Mouse (Mus musculus): ENCODE measurements around the gene Gzma.

DNA sequence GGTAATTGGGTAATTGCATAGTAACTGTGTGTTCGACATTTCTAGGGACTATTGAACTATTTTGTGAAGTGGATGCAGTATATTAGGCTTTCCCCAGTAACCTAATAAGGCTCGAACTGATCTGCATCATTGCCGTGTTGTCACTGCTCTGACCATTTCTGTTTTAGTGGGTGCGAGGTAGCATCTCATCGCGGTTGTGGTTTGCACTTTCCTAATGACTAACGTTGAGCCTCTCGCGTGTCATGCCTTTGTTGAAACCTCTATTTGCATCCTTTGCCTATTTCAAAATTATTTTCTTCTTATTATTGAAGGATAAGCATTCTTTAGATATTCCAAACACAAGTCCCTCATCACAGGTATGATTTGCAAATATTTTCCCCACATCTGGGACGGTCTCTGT lies 4.0 kb upstream of the Gzma start:
- TF ChIP-seq POLR2A (IDR thresholded peaks at IDR 0.05; ENCODE audit: control insufficient read depth, extremely low read depth, insufficient read depth, low read length, poor library complexity) (no peak), CTCF (IDR thresholded peaks at IDR 0.05; ENCODE audit: borderline replicate concordance, control insufficient read depth, extremely low read depth, insufficient read depth, low read length, poor library complexity) (no peak)

All from thymus, adult 2 months (tissue).